Mouse (Mus musculus): ENCODE results near the gene Gm42372.

Gene Gm42372

DNA sequence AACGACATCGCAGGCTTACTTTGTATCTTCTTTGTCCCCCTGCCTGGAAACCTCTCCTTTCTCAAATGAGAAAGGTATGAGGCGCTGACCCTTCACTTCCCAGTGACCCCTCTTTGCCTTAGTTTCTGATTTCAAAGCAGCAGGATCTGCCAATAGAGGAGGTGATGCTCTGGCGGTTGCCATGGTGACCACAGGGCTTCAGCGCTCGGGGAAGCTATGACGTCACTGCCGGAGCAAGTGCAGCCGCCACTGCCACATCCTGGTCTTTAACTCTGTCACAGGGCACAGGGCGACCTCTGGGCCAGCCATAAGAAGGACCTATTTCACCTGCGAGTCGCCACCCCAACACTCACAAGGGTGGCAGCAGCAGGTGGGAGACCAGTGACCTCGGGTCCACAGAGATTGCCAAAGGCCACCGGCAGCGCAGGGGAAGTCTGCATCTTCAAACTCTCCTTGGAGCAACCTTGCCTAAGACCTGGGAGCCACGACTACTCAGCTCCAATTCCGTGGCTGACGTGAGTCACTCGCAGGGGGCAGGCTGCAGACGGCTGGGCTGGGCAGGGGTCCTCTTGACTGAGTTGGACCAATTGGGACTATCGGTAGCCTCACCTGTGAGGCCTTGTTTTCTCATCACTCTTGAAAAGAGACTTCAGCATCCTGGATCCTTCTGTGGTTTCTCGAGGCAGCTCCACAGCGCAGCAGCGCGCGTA lies at the start of gene Gm42372:
TSS of gene Gm42372 (plus strand) at position 228 of the 710 bp plus-strand sequence.
- in situ Hi-C loops (cut with MboI, MseI): no loop called here

DNA sequence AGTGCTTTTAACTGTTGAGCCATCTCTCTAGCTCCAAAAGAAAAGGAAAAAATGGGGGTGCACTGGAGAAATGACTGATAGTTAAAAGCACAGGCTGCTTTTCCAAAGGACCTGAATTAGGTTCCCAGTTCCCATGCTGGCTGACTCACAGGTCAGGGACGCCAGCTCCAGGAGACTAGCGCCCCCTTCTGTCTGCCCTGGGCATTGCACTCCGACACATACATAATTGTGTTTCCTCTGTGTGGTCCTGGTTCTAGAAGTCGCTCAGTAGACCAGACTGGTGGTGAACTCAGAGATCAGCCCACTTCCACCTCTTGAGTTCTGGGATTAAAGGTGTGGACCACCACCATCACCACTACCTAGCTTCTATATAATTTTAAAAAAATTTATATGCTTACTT lies 45.6 kb upstream of the Gm42372 start:
- in situ Hi-C loops (cut with MboI, MseI): no loop called here

DNA sequence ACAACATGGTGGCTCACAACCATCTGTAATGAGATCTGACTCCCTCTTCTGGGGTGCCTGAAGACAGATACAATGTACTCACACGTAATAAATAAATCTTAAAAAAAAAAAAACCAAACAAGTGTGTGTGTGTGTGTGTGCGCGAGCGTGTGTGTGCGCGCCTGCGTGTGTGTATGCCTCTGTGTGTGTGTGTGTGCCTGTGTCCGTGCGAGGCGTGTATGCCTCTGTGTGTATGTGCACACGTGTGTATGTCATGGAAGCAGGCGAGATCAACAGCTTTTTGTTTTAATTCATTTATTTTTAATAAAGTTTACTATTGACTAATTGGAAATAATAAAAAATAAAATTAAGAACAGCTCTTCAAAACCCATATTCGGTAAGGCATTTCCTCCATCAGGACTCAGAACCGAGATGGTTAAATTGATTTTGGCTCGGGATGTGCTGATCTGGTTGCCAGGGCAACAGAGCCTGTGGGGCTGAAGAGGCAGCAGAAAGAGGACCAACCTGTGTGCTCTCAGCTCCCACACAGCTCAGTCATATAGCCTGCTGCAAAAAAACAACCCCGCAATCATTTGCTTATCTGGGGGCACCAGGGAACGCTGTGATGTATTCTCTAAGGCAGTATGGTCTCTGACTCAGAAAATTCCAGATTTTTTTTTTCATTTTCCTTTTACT lies 44.6 kb upstream of the Gm42372 start:
- in situ Hi-C loops (cut with MboI, MseI): no loop called here

DNA sequence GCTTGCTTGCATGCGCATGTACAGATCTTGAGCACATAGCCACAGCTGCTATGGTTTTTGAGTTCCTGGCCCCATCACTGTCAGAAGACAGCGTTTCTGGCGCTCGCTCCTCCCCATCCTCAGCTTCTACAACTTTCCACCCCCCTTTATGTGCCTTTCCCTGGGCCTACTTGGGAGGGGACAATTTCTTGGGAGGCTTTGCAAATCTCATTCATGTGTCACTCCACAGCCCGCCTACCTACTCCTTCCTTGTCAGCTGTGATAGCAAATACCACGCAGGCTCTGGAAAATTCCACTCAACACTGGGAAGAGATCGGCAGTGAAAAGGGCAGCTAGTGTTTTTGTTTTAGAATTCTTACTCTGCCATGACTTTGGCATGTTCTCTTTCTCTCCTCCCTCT lies 42.6 kb upstream of the Gm42372 start:
- in situ Hi-C loops (cut with MboI, MseI): no loop called here

DNA sequence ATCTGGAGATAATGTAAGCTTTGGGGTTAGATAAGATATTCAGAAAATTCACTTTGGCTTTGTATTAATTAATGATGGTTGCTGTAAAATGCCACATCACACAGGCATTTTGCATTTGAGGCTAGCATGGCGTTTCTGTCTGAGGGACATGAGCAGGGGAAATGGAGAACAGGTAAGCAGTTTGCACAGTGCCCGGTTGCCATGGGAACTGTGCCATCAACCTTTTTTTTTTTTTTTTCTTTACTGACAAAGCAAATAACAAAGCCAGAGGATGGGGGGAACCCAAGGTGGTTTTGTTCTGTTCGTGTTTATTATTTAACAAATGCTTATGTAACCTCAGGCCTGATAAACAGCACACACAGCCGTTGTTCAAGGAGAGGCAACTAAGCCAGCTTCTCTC lies 40.0 kb upstream of the Gm42372 start:
- in situ Hi-C loops (cut with MboI, MseI): no loop called here

DNA sequence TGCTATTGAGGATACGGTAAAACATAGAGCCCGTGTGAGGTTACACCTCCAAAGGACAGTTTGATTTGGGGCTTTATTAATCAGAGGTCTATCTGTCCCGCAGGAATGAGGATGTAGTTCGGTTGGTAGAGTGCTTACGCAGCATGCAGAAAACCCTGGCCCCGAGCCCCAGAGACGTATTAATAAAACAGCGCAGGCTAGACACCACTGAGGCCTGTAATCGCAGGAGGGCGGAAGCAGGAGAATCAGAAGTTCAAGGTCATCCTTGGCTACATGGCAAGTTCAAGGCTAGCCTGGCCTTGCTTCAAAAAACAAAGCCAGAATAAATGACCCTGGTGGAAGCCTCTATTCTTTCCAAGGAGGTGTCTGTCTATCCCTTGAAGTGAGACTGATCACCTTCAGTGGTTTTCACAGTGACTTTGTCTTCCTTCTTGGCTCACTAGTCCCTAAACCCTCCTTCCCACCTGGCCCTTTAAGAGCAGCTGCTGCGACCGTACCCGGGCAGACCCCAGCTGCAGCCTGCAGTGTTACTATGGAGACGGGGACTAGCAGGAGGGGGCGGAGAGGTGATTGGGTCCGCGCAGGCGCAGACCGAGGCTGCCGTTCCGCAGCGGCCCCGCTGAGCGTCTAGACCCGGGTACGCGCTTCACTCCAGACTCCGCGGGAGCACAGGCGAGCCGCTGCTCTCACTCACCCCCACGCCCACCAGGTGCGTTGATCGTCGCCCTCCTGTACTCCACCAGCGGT lies 38.7 kb upstream of the Gm42372 start, which contains the start of gene Pnmal2:
TSS of gene Pnmal2 (plus strand) at position 622 of the 747 bp plus-strand sequence.
- in situ Hi-C loops (cut with MboI, MseI): no loop called here

DNA sequence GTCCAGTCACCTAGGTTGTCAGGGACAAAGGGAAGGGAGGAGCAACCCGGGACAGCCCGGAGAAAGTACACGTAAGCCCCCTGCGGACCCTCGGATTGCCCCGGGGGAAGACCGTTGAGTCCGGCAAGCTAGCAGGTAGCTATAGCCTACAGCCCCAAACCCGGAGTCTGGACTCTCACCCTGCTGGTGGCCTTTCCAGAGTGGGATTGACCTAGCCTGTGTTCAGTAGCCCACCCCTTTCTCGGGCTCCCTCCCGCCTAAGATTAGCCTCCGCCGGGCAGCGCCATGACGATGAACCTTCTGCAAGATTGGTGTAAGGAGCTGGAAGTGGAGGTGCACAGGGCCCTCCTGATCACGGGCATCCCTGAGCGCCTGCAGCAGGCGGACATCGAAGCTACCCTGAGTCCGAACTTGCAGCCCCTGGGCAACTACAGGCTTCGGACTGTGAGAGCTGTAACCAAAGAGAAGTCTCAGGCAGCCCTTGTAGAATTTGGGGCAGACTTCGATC lies 38.0 kb upstream of the Gm42372 start:
- in situ Hi-C loops (cut with MboI, MseI): no loop called here

DNA sequence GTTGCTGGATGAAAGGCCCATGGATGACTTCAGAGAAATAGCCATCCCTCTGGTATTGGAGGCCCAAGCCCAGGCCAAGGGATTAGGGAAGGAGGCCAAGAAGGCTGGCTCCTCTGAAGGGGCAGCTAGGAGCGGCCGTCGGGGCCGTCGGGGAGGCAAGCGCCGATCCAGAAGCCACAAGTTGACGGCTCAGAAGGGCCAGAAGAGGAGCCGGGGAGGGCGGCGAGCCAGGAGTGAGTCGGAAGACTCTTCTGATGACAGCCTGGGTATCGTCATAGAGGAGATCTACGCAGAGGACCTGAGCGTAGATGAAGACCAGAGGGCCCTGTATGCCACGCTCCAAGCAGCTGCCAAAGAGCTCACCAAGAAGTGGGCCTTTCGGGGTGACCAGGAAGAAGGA lies 37.5 kb upstream of the Gm42372 start:
- in situ Hi-C loops (cut with MboI, MseI): no loop called here

DNA sequence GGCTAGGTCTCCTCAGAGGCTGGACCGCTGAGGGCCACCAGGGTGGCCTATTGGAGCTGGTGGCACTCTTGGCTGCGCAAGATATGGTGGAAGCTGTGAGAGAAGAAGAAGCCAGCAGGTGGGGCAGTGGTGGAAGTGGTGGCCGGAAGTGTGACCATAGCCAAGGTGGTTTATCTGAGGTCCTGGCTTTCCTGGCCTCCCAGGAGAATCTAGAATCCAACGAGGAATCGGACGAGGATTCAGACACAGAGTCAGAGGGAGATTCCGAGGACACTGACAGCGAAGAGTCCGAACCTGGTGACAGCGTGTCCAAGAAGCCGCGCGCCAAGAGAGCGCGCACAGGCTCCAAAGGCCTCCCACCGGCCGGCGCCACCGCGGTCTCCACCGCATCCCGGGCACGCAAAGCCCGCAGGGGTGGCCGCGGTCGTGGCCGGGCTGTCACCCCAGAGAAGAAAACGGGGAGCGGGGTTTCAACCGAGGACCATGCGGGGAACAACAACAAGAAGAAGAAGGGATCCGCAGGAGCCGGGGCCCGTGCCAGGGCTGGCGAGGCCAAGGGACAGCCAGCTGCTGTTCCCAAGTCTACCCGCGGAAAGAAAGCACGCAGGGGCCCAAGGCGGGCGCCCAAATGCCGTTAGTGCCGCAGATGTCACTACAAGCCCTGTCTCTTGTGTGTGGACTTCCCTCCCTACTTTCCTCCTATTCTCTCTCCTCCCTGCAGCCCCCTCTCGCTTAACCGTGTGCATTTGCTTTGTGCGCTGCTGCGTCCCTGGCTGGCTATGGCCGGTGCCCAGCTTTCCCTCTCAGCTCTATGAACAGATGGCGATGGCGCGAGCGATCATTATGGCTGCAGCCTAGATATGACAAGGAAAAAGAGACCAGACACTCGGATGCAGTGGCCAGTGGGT lies 36.2 kb upstream of the Gm42372 start:
- in situ Hi-C loops (cut with MboI, MseI): no loop called here

DNA sequence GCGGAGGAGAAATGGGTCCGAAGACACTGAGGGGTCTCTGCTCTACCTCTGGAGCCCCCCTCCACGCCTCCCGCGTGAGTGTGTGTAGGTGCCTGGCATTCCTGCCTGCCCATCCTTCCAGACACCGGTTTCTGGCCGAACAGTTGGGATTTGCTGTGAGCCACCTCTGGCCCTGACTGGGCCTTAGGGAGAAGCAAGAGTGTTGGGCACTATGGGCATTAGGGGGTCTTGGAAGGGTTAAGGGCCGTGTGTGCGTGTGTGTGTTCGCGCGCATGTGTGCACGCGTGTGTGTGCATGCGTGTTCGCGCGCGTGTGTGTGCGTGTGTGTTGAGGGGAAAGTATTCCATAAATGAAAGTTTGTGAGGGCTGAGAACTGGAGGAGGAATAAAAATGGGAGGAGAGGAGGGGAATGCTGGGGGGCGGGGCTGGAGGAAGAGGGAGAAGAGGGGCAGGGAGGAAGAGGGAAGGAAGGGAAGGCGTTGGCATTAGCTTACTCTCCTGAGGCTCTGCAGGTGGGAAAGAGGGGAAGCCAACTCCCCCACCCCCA lies 35.5 kb upstream of the Gm42372 start:
- in situ Hi-C loops (cut with MboI, MseI): no loop called here

DNA sequence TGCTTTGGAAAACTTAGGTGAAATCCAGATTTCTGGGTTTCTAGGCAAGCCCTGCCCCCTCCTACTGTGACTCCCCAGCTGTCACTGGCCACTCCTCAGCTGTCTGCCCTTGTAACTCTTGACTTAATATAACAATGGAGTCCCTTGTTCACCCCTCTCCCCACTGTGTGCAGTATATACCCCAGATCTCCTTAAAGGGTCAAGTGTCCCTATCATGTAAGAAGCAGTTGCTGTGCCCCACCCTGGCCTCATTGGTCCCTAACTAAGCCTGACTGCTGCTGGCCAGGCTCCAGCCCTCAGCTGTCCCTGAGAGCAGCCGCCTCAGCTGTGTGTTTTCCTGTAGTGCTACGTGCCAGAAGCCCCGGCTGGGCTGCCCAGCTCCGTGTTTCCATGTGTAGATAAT lies 34.9 kb upstream of the Gm42372 start:
- in situ Hi-C loops (cut with MboI, MseI): no loop called here

DNA sequence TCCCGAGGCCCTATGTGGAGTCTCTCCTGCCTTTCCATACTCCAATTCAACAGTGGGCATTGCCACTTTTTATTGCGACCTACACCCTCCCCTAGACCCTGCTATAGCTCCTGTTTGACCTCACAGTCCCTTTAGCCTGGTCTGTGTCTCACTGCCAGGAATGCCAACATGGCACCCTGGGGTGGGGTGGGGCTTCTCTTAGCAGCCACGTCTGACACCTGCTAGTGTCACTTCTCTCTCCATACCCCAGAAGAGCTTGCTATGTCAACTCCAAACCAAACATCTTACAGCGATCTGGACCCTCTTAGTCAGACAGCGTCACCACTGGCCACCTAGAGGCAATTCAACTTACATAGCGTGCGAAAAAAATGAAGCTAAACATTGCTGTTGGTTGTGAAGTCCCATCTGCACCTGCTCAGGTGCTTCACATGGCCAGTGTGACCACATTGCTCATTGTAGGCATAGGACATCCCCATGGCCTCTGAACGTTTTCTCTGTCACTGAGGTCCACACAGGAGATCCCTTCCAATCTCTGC lies 33.9 kb upstream of the Gm42372 start:
- in situ Hi-C loops (cut with MboI, MseI): no loop called here

DNA sequence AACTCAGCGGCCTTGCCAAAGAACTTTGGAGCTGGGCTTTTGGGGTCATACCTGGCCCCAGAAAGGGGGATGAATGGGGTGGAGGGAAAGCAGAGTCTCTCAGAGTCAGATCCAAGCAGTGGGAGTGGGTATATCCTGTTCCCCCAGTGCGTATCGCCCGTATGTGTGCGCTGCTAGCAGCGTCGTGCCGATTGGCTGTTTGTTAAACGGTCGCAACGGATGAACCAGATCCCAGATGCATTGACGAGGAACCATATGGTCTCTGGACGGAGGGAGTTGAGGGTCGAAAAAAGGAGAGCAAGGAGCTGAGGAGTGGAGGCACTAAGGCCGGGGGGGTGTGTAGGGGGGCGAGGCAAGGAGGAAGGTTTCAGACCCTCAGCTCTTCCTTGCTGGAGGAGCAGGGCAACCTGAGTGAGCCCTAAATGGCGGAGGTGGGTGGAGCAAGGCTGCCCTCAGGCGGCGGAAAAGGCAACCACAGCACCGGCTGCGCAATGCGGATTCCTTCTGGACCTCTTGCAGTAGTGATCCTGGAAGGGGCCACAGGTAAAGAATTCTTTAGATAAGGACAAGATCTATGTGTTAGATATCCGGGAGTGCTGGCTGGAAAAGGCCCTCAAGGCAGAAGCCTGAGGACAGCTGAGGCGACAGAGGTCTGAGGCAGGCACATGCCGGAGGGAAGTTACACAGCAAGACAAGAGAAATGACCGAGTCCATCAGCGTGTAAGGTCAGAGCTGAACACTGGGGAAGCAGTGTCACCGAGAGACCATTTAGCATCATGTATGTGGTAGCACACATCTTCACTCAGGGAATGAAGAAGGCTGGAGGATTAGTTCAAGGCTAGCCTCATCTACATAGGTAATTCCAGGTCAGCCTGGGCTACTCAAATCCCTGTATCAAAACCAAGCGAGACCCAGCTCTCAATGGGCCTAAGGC lies 32.7 kb upstream of the Gm42372 start:
- in situ Hi-C loops (cut with MboI, MseI): loop anchor here (5.0 kb wide), 1 partner anchor 47 kb away; no protein-coding TSS in a partner anchor

DNA sequence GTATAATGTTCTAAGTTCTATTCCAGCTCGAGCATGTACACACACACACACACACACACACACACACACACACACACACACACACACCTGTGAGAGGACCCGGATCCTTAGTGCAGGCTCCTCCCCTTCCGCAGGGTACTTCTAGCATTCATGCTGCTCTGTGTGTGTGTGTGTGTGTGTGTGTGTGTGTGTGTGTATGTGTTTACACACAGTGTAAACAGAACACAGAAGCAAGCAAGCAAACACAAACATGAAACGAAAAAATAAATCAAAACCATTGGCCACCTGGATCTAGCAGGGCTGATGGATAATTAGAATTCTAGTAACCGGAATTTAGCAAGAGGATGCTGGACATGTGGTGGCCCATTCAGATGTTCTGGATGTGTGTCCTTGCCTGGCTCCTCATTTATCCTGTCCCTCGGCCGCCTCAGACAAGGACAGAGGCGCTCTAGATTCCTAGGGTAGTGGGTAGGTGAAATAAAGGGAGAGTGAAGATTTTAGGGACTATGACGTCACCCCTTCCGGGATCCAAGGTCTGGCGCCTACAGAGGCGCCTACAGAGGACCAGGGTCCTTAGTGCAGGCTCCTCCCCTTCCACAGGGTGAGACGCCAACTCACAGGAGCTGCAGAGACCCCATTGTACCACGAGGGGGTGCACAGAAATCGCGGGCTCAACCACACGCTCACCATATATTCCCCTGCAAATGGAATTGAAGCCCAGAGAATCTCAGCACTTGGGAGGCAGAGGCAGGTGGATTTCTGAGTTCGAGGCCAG lies 31.8 kb upstream of the Gm42372 start:
- in situ Hi-C loops (cut with MboI, MseI): loop anchor here (5.0 kb wide), 1 partner anchor 46 kb away; no protein-coding TSS in a partner anchor

DNA sequence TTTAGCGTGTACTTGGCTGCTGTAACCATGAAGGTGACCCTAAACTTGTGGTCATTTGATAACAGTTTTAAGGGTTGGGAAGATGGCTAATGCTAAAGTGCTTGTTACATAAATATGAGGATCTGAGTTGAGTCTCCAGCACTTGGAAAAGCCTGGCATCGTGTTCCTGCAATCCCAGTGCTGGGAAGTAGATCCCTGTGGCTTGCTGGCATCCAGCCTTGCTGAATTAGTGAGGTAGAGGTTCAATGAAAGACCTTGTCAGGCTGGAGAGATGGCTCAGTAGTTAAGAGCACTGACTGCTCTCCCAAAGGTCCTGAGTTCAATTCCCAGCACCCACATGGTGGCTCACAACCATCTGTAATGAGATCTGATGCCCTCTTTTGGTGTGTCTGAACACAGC lies 29.1 kb upstream of the Gm42372 start:
- in situ Hi-C loops (cut with MboI, MseI): loop anchor here (5.0 kb wide), 1 partner anchor 44 kb away; no protein-coding TSS in a partner anchor

DNA sequence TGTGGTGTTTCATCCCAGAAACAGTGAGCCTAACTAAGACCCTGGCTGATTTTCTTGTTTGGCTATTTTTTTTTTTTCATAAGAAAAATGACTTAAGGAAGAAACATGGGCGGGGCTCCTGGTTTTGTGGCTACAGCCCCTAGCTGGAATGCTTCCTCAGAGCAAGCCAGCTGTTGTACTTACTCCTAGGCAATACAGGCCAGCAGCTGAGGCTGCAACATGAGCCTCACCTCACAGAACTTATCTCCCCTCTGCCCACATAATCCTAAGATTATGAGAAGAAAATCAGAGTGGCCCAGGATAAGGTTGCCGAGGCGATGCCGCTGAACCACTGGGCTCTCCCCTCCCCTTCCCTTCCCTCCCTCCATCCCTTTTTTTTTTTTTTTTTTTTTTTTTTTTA lies 27.2 kb upstream of the Gm42372 start:
- in situ Hi-C loops (cut with MboI, MseI): no loop called here

DNA sequence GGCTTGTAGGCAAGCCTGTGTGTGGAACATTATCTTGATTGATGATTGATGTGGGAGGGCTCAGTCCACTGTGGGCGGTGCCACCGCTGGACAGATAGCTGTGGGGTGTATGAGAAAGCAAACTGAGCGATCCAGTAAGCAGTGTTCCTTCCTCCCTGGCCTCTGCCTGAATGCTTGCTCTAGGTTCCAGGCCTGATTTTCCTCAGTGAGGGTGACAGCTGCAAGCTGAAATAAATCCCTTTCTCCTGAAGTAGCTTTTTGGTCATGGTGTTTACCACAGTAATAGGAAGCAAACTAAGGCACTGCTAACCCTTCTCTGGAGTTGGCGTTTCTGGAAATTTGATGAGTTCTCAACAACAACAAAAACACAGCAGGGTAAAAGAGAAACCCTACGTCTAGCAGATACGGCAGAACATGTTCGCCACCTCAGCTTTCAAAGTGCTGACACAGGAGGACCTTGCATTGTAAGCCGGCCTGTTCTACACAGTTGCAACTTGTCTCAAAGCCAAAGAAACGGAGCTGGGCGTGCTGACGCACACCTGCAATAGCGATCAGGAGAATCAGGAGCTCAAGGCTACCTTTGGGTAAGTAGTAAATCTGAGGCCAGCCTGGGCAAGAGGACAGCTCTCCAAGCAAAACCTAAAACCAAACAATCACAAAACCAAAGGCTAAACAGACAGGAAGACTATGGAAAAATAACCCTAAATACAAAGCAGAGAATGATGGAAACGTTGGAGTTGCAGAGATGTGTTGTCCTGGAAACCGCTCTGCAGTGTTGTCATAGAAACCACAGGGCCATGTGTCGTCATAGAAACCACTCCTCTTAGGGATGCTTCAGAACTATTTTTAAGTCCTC lies 26.2 kb upstream of the Gm42372 start:
- in situ Hi-C loops (cut with MboI, MseI): no loop called here
